Mouse (Mus musculus) hindbrain, postnatal 0 days (tissue): Measurements from ENCODE around the gene Slc25a35. TPM values are rescaled to one million over a fixed set of nuclear protein-coding genes. Genes with fewer than 3 reads are reported as not detected.
"Not testable (repeated sequence)": the region's sequence is repeated elsewhere in the genome, so short reads cannot be mapped to it uniquely, and the experiment has no call there.

Experiments used
- ATAC-seq: fragments of 200-750 bp; cut with Nextera tagmentation; 2 replicates; pipeline ENCODE4 v1.8.0; 2017; ENCODE audit warnings: mild to moderate bottlenecking, moderate TSS enrichment, moderate library complexity
- DNase-seq: peaks from one replicate; pipeline ENCODE4 v3.0.0-alpha.2; 2015; ENCODE audit warnings: low spot score
- H3K27ac ChIP-seq: fragments of 300-500 bp; sonication (generic); 2 replicates; pipeline ENCODE4 v1.5.1; 2014; ENCODE audit warnings: mild to moderate bottlenecking
- H3K27me3 ChIP-seq: fragments of 300-500 bp; sonication (generic); 2 replicates; pipeline ENCODE4 v1.6.1; 2014; ENCODE audit warnings: low read length, mixed read lengths; ENCODE audit not compliant: insufficient read depth
- H3K36me3 ChIP-seq: fragments of 300-500 bp; sonication (generic); 2 replicates; pipeline ENCODE4 v1.6.1; 2014; ENCODE audit warnings: low read length, mixed read lengths; ENCODE audit not compliant: insufficient read depth
- H3K4me1 ChIP-seq: fragments of 300-500 bp; sonication (generic); 2 replicates; pipeline ENCODE4 v1.6.1; 2014; ENCODE audit warnings: antibody characterized with exemption, low read length, mixed read lengths; ENCODE audit not compliant: insufficient read depth
- H3K4me2 ChIP-seq: fragments of 300-500 bp; sonication (generic); 2 replicates; pipeline ENCODE4 v1.6.1; 2014; ENCODE audit warnings: low read depth, mild to moderate bottlenecking, low read length, moderate library complexity, mixed read lengths
- H3K4me3 ChIP-seq: fragments of 300-500 bp; sonication (generic); 2 replicates; pipeline ENCODE4 v1.5.1; 2014; ENCODE audit warnings: low read length
- H3K9ac ChIP-seq: fragments of 300-500 bp; sonication (generic); replicated peaks from 2 replicates; pipeline ENCODE4 v1.6.1; 2014; ENCODE audit warnings: mild to moderate bottlenecking, low read length, moderate library complexity, mixed read lengths
- H3K9me3 ChIP-seq: fragments of 300-500 bp; sonication (generic); 2 replicates; pipeline ENCODE4 v1.6.1; 2016; ENCODE audit warnings: low read length, mixed read lengths
- CTCF ChIP-seq: IDR thresholded peaks from 2 replicates; pipeline ENCODE4 v1.5.1; 2016; ENCODE audit warnings: antibody characterized with exemption, control low read depth, low read depth
- WGBS: fragments of 180-500 bp; shearing (Covaris S2); extraction: QIAGEN DNeasy Blood & Tissue Kit; methylation state at CpG from one replicate; pipeline ENCODE4 v1.1.7; 2014; 5-methylcytosine and 5-hydroxymethylcytosine counted together
- polyA plus RNA-seq: library from polyadenylated mRNA; unstranded; fragments of >200 nt; fragmentation: Nextera tagmentation; extraction: Ambion mirVana; gene quantifications from 2 replicates; pipeline ENCODE4 v1.2.1, GENCODE M21; 2015
- total RNA-seq: library from RNA; depleted of rRNA; stranded (reverse); fragments of >200 nt; gene quantifications from 2 replicates; pipeline ENCODE4 v1.2.3, GENCODE M21; 2014

Slc25a35 gene
- total and polyA plus RNA-seq, 2 experiments from 2014 or later: 2.0 to 2.3 TPM

DNA sequence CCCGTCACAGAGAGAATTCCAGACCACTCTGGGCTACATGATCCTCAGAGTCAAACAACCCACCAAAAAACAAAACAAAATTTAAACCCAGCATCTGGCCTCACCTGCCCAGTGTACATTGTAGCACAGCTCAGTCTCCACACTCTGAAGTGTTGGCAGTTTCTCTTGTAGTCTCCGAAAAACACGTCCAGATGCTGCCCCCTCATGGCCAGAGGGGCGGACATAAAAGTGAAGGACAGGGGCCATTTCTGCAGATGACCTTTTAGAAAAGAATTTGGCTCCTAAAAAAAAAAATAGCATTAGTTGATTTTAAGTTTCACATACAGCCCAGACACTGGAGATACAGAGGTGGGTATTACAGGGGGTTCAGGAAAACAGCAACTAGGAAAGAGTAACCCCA is 35.7 kb downstream of the Slc25a35 start:
- H3K4me3 ChIP-seq: no peak overlapping the region
- H3K27me3 ChIP-seq: no peaks in the 10 kb centered on the region
- peak; percentile 31; the same call in 1 of the 2 replicates for TF ChIP-seq CTCF
- H3K27ac ChIP-seq: no peak overlapping the region
- peak; percentile 13 for DNase-seq
- 60% methylated on average over 4 of the region's 4 CpGs for whole genome bisulfite sequencing
- H3K4me2 ChIP-seq: no peak overlapping the region
- no peak overlapping the region for H3K9ac ChIP-seq
- no peaks in the 10 kb centered on the region for H3K4me1 ChIP-seq
- no peaks in the 10 kb centered on the region for H3K9me3 ChIP-seq
- H3K36me3 ChIP-seq: peaks cover 35% of the 10 kb centered on the region
- ATAC-seq: no peak

DNA sequence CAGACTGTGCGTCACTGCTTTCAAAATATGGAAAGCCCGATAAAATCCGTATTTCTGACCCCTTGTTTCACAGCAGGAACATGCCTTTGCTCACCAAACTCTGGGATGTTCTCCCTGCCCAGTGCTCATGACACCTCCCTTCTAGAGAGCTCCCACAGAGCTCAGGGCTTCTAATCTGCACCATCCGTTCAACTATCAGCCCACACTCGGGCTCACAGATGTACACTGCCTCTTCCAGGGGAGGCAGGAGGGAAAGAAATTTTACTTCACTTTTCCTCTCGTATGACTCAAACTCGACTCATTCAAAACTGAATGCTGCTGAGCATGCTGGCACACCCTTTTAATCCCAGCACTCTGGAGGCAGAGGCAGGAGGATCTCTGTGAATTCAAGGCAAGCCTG is 37.3 kb downstream of the Slc25a35 start:
- H3K4me2 ChIP-seq: no peak overlapping the region
- DNase-seq (no peak), ATAC-seq (no peak)
- H3K9me3 ChIP-seq: no peaks in the 10 kb centered on the region
- 91% methylated on average over 7 of the region's 7 CpGs for WGBS
- H3K36me3 ChIP-seq: peaks cover 23% of the 10 kb centered on the region
- no peak overlapping the region for H3K4me3 ChIP-seq
- TF ChIP-seq CTCF: no peak
- no peak overlapping the region for H3K27ac ChIP-seq
- H3K27me3 ChIP-seq: no peaks in the 10 kb centered on the region
- H3K4me1 ChIP-seq: no peaks in the 10 kb centered on the region
- H3K9ac ChIP-seq: no peak overlapping the region

DNA sequence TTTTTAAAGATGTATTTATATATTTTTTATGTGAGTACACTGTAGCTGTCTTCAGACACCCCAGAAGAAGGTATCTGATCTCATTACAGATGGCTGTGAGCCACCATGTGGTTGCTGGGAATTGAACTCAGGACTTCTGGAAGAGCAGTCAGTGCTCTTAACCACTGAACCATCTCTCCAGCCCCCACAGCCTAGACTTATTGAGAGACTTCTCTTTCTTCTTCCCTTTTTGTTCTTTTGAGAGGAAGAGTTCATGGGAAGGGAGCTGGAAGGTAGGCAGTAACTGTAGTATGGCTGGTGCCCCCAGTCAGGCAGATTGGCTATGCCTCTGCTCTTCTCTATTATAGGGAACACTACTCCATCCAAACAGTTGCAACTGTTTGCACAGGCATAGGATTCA is 38.6 kb downstream of the Slc25a35 start:
- not testable (repeated sequence) for H3K4me2 ChIP-seq, H3K4me1 ChIP-seq, H3K27ac ChIP-seq, H3K27me3 ChIP-seq, H3K4me3 ChIP-seq, H3K9ac ChIP-seq, ATAC-seq, H3K9me3 ChIP-seq, H3K36me3 ChIP-seq, DNase-seq

DNA sequence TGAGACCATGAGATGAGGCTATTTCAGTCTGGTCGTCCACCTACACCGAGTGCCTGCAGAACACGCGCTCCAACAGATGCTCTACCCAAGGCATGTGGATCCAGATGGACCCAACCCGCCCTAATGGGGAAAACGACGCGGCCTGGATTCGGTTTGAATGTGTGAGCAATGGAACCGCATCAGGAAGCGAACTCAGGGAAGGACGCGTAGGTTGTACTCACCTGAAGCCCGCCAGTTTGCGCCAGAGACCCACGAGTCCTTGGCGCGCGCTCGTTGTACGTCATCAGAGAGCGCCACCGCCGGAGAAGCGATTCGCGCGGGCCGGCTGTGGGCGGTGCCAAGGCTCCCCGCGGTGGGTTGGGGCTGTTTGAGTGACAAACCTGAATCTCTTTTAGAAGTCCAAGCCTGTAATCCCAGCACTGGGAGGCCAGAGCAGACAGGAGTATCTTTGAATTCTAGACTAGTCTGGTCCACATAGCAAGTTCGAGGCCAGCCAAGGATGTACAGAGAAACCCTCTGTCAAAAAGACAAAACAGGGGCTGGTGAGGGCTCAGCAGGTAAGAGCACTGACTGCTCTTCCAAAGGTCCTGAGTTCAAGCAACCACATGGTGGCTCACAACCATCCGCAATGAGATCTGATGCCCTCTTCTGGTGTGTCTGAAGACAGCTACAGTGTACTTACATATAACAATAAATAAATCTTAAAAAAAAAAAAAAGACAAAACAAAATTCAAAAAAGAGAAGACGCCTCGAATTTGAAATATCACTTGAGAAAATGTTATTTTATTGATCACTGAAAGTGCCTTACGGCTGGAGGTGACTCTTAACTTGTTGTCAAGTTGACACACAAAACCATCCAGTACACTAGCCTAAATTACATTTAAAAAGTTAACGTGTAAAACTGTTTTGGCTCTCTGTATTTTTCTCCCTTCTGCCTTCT is 40.5 kb downstream of the Slc25a35 start, which contains the start of gene Pfas:
Gene Pfas (minus strand): TSS at position 279 of the 940 bp plus-strand sequence.
- TF ChIP-seq CTCF: peak; percentile 3; the same call in 1 of the 2 replicates
- Histone ChIP-seq H3K27ac (peak within 1 kb of the TSS; percentile 54; the same call in 1 of the 2 replicates), H3K4me2 (peak within 1 kb of the TSS; percentile 67), H3K4me1 (no peaks in the 10 kb centered on the region), H3K4me3 (peak within 1 kb of the TSS; percentile 59), H3K36me3 (no peaks in the 10 kb centered on the region), H3K9ac (peak within 1 kb of the TSS; percentile 60), H3K9me3 (no peaks in the 10 kb centered on the region), H3K27me3 (no peaks in the 10 kb centered on the region)
- peak; percentile 98 for DNase-seq
- 9% methylated on average over 38 of the region's 38 CpGs for WGBS
- ATAC-seq: peak; percentile 83

DNA sequence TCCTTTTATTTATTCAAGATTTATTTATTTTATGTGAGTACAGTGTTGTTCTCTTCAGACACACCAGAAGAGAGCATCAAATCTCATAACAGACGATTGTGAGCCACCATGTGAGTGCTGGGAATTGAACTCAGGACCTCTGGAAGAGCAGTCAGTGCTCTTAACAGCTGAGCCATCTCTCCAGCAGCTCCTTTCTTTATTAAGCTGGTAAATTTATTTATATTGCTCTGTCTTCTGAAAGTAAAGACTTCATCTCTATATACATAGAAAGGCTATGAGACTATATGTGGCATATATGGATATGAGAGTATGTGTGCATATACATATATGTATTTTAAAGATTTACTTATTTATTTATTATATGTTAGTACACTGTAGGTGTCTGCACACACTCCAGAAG is 41.6 kb downstream of the Slc25a35 start:
- WGBS: 98% methylated on average over 1 of the region's 1 CpGs
- no peaks in the 10 kb centered on the region for H3K9me3 ChIP-seq
- DNase-seq (no peak), ATAC-seq (no peak)
- no peaks in the 10 kb centered on the region for H3K36me3 ChIP-seq
- H3K4me1 ChIP-seq: no peaks in the 10 kb centered on the region
- H3K27me3 ChIP-seq: no peaks in the 10 kb centered on the region
- TF ChIP-seq CTCF: no peak
- H3K9ac ChIP-seq: no peak overlapping the region
- no peak overlapping the region for H3K4me2 ChIP-seq
- no peak overlapping the region for H3K27ac ChIP-seq
- H3K4me3 ChIP-seq: no peak overlapping the region

DNA sequence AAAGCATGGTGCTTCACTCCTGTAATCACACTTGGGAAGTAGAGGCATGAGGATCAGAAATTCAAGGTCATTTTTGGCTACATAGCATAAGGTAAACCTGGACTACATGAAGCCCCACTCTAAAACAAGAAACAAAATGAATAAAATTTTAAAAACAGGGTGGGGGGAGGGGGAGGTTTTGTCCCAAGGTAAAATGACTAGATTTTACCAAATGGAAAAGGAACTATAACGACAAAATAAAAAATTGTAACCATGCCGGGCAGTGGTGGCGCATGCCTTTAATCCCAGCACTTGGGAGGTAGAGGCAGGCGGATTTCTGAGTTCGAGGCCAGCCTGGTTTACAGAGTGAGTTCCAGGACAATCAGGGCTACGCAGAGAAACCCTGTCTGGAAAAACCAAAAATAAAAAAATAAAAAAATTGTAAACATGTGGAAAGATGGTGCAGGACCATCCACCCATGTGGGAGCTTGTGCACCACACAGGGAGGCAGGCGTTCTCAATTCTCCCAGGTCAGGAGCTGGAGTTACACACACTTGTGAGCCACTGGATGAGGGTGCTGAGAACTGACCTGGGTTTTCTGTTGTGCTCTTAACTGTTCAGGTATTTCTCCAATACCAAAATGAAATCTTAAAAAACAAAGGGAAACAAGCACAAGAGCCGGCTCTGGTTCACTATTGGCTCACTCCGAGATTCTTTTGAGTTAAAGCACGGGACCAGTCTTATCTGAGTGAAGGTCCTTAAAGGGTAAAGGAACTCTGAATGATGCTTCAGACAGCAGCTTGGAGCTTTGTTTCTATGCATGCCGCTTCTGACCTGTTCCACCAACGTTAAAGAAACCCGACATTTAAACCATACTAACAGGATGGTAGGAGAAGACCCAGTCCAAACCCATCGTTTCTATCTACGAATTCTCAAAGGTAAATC is 42.7 kb downstream of the Slc25a35 start:
- Histone ChIP-seq H3K9me3 (no peaks in the 10 kb centered on the region), H3K4me3 (no peak overlapping the region), H3K27me3 (no peaks in the 10 kb centered on the region), H3K4me2 (peak overlapping the region; percentile 78; the same call in 1 of the 2 replicates), H3K36me3 (no peaks in the 10 kb centered on the region), H3K4me1 (no peaks in the 10 kb centered on the region), H3K27ac (no peak overlapping the region), H3K9ac (no peak overlapping the region)
- no peak for TF ChIP-seq CTCF
- DNase-seq (no peak), ATAC-seq (no peak)
- 88% methylated on average over 15 of the region's 15 CpGs for WGBS
